Mouse (Mus musculus) kidney, postnatal 0 days (tissue): ENCODE data around the gene Arhgap27. TPM values are rescaled to one million over a fixed set of nuclear protein-coding genes. Genes with fewer than 3 reads are reported as not detected.
A peak's percentile ranks its signal among the peaks of the same experiment; 100 is the strongest.
"Not testable (repeated sequence)": the region's sequence is repeated elsewhere in the genome, so short reads cannot be mapped to it uniquely, and the experiment has no call there.

Experiments
- ATAC-seq: fragments of 200-750 bp; cut with Nextera tagmentation; replicated peaks from 2 replicates; pipeline ENCODE4 v1.8.0; 2017; ENCODE audit warnings: low read depth, moderate number of reproducible peaks, moderate TSS enrichment, moderate library complexity; ENCODE audit not compliant: low FRiP score
- DNase-seq: peaks from one replicate; pipeline ENCODE4 v3.0.0-alpha.2; 2016; ENCODE audit warnings: low spot score
- H3K27ac ChIP-seq: fragments of 300-500 bp; sonication (generic); 2 replicates; pipeline ENCODE4 v1.5.1; 2014; ENCODE audit warnings: mild to moderate bottlenecking
- H3K27me3 ChIP-seq: fragments of 300-500 bp; sonication (generic); 2 replicates; pipeline ENCODE4 v1.6.1; 2014; ENCODE audit warnings: low read length, mixed read lengths; ENCODE audit not compliant: insufficient read depth
- H3K36me3 ChIP-seq: fragments of 300-500 bp; sonication (generic); 2 replicates; pipeline ENCODE4 v1.6.1; 2014; ENCODE audit warnings: low read length, mixed read lengths; ENCODE audit not compliant: insufficient read depth
- H3K4me1 ChIP-seq: fragments of 300-500 bp; sonication (generic); replicated peaks from 2 replicates; pipeline ENCODE4 v1.6.1; 2014; ENCODE audit warnings: antibody characterized with exemption, low read length, mixed read lengths; ENCODE audit not compliant: insufficient read depth
- H3K4me2 ChIP-seq: fragments of 300-500 bp; sonication (generic); 2 replicates; pipeline ENCODE4 v1.6.1; 2014; ENCODE audit warnings: mild to moderate bottlenecking, low read length, moderate library complexity, mixed read lengths
- H3K4me3 ChIP-seq: fragments of 300-500 bp; sonication (generic); replicated peaks from 2 replicates; pipeline ENCODE4 v1.5.1; 2014; ENCODE audit warnings: low read depth, low read length
- H3K9ac ChIP-seq: fragments of 300-500 bp; sonication (generic); 2 replicates; pipeline ENCODE4 v1.6.1; 2014; ENCODE audit warnings: low read depth, low read length
- H3K9me3 ChIP-seq: fragments of 300-500 bp; sonication (generic); replicated peaks from 2 replicates; pipeline ENCODE4 v1.6.1; 2016; ENCODE audit warnings: low read length, inconsistent platforms, mixed read lengths
- CTCF ChIP-seq: IDR thresholded peaks from 2 replicates; pipeline ENCODE4 v1.5.1; 2016; ENCODE audit warnings: antibody characterized with exemption, low read depth, mild to moderate bottlenecking, moderate library complexity
- WGBS: fragments of 180-500 bp; shearing (Covaris S2); extraction: QIAGEN DNeasy Blood & Tissue Kit; methylation state at CpG from one replicate; pipeline ENCODE4 v1.1.7; 2014; 5-methylcytosine and 5-hydroxymethylcytosine counted together
- polyA plus RNA-seq: library from polyadenylated mRNA; unstranded; fragments of >200 nt; fragmentation: Nextera tagmentation; extraction: Ambion mirVana; gene quantifications from 2 replicates; pipeline ENCODE4 v1.2.1, GENCODE M21; 2015

Gene Arhgap27
- polyA plus RNA-seq, 1 experiment from 2014 or later, result 16.6 TPM

DNA sequence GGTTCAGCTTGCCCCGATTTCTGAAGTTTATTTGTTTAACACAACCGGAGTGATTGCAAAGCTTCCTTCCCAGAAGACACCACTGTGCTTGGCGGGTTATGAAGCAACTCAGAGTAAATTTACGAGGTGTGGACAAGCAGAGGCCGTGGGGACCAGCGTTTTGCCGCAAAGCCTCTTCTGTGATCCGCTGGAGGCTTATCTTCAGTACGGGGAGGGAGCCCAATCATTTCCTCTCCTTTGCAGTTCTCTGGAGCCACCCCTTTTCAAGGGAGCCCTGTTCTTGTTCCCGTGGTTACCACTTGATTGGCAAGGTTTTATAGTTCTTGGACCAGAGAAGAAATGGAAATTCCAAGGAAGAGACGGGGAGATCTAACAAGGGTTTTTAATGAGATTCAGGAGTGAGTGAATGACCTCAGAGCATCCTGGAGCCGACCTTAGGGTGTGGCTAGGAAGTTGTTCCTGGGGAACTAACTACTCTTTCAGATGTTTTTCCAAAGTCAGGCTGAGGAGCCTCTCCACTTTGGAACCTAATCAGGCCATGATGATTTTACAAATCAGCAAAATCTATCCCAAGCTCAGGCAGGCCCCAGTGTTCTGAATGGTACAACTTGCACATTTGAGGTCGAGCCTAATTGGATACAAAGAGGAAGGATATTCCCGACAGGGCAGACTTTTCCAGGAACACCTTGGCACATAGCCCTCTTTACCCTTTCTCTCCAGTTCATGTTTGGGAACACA is 71.2 kb downstream of the Arhgap27 start:
- TF ChIP-seq CTCF, result no peak
- Histone ChIP-seq H3K27ac (no peak overlapping the region), H3K4me3 (no peak overlapping the region), H3K4me1 (peaks cover 5% of the 10 kb centered on the region; the same call in 1 of the 2 replicates), H3K36me3 (no peaks in the 10 kb centered on the region), H3K9me3 (no peaks in the 10 kb centered on the region), H3K4me2 (no peak overlapping the region), H3K9ac (no peak overlapping the region), H3K27me3 (no peaks in the 10 kb centered on the region)
- ATAC-seq (peak; percentile 33; the same call in 1 of the 2 replicates), DNase-seq (peak; percentile 86)
- 8% methylated on average over 14 of the region's 14 CpGs for WGBS

DNA sequence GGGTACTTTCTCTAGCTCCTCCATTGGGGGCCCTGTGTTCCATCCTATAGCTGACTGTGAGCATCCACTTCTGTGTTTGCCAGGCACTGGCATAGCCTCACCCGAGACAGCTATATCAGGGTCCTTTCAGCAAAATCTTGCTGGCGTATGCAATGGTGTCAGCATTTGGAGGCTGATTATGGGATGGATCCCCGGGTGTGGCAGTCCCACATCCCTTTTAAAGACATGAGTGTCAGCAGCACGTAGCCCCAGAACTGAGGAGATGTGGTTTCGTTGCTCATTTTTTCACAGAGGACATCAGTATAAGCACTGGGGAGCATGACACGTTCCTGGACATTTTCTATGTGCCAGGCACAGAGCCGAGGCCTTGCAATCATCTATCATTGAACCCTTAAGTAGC is 72.7 kb downstream of the Arhgap27 start:
- not testable (repeated sequence) for ATAC-seq, DNase-seq, H3K36me3 ChIP-seq, H3K9me3 ChIP-seq, H3K4me1 ChIP-seq, H3K4me3 ChIP-seq, H3K27ac ChIP-seq, H3K4me2 ChIP-seq, H3K9ac ChIP-seq, H3K27me3 ChIP-seq
- WGBS, result 87% methylated on average over 7 of the region's 7 CpGs

DNA sequence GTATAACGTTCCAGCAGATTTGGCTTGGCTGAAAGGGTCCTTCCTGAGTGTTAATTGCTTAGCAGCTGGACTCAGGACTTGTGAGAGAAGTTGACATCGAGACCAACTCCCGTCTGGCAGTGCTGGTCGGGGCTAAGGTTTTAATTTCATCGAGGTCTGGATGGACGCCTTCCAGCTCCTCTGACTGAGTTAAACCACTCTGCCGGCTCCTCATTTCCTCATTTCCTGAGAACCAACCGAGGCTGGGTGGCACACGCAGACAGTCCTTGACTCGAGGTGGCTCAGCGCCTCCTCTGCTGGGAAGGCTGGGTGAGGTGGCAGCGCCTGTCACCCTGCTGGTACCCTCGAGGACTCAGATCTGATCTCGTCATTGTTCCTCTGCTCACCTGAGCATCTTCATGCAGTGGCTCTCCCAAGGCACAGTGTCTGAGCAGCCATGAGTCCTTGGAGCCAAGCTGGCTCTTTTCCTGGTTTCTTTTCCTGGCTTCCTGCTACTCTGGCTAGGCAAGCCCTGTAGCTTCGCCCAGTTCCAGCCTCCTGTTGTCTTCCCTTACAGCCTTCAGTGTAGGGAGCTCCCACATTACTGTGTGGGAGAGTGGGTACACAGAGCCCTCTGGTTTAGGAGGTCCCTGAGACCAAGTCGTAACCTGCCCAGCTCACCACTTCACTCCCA is 75.1 kb downstream of the Arhgap27 start:
- no peak for TF ChIP-seq CTCF
- Histone ChIP-seq H3K4me3 (no peak overlapping the region), H3K27ac (no peak overlapping the region), H3K36me3 (no peaks in the 10 kb centered on the region), H3K9me3 (no peaks in the 10 kb centered on the region), H3K27me3 (no peaks in the 10 kb centered on the region), H3K4me2 (no peak overlapping the region), H3K4me1 (peaks cover 5% of the 10 kb centered on the region; the same call in 1 of the 2 replicates), H3K9ac (peak overlapping the region; percentile 18; the same call in 1 of the 2 replicates)
- ATAC-seq (no peak), DNase-seq (peak; percentile 63)
- WGBS, result 32% methylated on average over 16 of the region's 16 CpGs

DNA sequence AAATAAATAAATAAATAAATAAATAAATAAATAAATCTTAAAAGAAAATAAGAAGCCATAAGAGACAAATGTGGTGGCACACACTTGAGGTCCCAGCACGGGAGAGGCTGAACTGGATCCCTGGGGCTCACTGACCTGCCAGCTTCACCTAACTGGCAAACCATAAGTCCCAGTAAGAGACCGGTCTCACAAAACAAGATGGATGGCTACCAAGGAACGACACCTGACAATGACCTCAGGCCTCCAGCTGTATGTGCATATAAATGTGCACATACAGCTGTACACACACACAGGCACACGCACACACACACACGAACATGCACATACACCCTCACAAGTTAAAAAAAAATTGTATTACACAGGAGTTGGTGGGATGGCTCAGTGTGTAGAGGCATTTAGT is 76.6 kb downstream of the Arhgap27 start:
- H3K4me2 ChIP-seq, result no peak overlapping the region
- TF ChIP-seq CTCF, result no peak
- peaks cover 5% of the 10 kb centered on the region; the same call in 1 of the 2 replicates for H3K4me1 ChIP-seq
- H3K9ac ChIP-seq, result no peak overlapping the region
- no peaks in the 10 kb centered on the region for H3K27me3 ChIP-seq
- DNase-seq, result no peak
- no peak overlapping the region for H3K4me3 ChIP-seq
- no peak for ATAC-seq
- H3K9me3 ChIP-seq, result no peaks in the 10 kb centered on the region
- 92% methylated on average over 5 of the region's 5 CpGs for WGBS
- no peaks in the 10 kb centered on the region for H3K36me3 ChIP-seq
- no peak overlapping the region for H3K27ac ChIP-seq

DNA sequence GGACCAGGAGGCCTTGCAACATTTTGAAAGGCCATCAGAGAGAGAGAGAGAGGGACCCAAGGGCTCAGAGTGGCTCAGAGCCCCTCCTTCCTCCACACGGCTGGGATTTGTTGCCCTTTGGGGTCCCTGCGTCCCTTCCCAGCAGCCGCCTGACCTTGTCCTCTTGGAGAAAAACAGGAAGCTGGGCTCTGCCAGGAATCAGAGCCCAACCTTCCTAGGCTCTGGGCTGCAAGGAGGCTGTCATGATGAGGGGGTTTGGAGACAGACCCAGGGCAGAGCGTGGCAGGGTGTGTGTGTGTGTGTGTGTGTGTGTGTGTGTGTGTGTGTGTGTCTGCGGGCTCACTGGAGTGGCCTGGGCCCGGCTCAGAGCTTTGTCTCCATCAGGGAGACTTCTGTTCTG is 77.5 kb downstream of the Arhgap27 start:
- Histone ChIP-seq H3K9me3 (no peaks in the 10 kb centered on the region), H3K4me2 (no peak overlapping the region), H3K27me3 (no peaks in the 10 kb centered on the region), H3K4me1 (peaks cover 5% of the 10 kb centered on the region; the same call in 1 of the 2 replicates), H3K36me3 (no peaks in the 10 kb centered on the region), H3K27ac (peak overlapping the region; percentile 76), H3K4me3 (no peak overlapping the region), H3K9ac (no peak overlapping the region)
- DNase-seq (peak; percentile 85), ATAC-seq (peak; percentile 75)
- TF ChIP-seq CTCF, result no peak
- WGBS, result 26% methylated on average over 6 of the region's 6 CpGs

DNA sequence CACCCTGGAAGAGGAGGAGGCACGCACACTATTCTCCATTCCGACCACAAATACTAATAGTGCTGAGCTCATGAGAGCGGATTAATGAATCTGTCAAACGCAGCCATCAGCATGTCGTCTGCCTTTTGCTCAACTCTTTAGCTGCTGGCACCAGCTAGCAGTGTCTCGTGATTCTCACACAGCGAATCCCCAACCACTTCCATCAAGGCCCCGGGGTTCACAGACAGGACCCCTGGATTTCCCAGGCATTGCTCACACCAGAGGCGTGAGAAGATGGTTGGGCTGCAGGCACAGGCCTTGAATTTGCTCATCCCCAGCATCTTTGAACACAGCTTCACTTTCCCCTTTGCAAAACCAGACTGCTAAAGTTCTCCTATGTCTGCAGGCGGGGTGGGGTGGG is 78.2 kb downstream of the Arhgap27 start:
- Histone ChIP-seq H3K27me3 (no peaks in the 10 kb centered on the region), H3K4me3 (no peak overlapping the region), H3K9ac (no peak overlapping the region), H3K4me1 (peaks cover 5% of the 10 kb centered on the region; the same call in 1 of the 2 replicates), H3K36me3 (no peaks in the 10 kb centered on the region), H3K4me2 (no peak overlapping the region), H3K27ac (peak overlapping the region; percentile 76), H3K9me3 (no peaks in the 10 kb centered on the region)
- TF ChIP-seq CTCF, result no peak
- 84% methylated on average over 10 of the region's 10 CpGs for WGBS
- DNase-seq (no peak), ATAC-seq (no peak)
